Mouse (Mus musculus) midbrain, postnatal 0 days (tissue): ENCODE measurements around the gene Cpn1. TPM values are rescaled to one million over a fixed set of nuclear protein-coding genes. Genes with fewer than 3 reads are reported as not detected.

Experiments
- ATAC-seq: fragments of 200-750 bp; cut with Nextera tagmentation; 2 replicates; pipeline ENCODE4 v1.8.0; 2017; ENCODE audit warnings: moderate number of reproducible peaks, mild to moderate bottlenecking, moderate TSS enrichment, moderate library complexity; ENCODE audit not compliant: low FRiP score
- DNase-seq: peaks from one replicate; pipeline ENCODE4 v3.0.0-alpha.2; 2015; ENCODE audit warnings: low spot score
- H3K27ac ChIP-seq: fragments of 300-500 bp; sonication (generic); 2 replicates; pipeline ENCODE4 v1.5.1; 2014; ENCODE audit warnings: low read depth, mild to moderate bottlenecking, low read length, mixed read lengths
- H3K27me3 ChIP-seq: fragments of 300-500 bp; sonication (generic); 2 replicates; pipeline ENCODE4 v1.6.1; 2014; ENCODE audit warnings: low read length, control low read depth, mixed read lengths; ENCODE audit not compliant: insufficient read depth
- H3K36me3 ChIP-seq: fragments of 300-500 bp; sonication (generic); 2 replicates; pipeline ENCODE4 v1.6.1; 2014; ENCODE audit warnings: low read length, control low read depth, mixed read lengths; ENCODE audit not compliant: insufficient read depth
- H3K4me1 ChIP-seq: fragments of 300-500 bp; sonication (generic); 2 replicates; pipeline ENCODE4 v1.6.1; 2014; ENCODE audit warnings: mild to moderate bottlenecking, control low read depth, antibody characterized with exemption, low read length, mixed read lengths; ENCODE audit not compliant: insufficient read depth
- H3K4me2 ChIP-seq: fragments of 300-500 bp; sonication (generic); 2 replicates; pipeline ENCODE4 v1.6.1; 2014; ENCODE audit warnings: low read depth, mild to moderate bottlenecking, low read length, mixed read lengths; ENCODE audit not compliant: poor library complexity, severe bottlenecking
- H3K4me3 ChIP-seq: fragments of 300-500 bp; sonication (generic); 2 replicates; pipeline ENCODE4 v1.5.1; 2014; ENCODE audit warnings: low read depth, mild to moderate bottlenecking, low read length, moderate library complexity
- H3K9ac ChIP-seq: fragments of 300-500 bp; sonication (generic); replicated peaks from 2 replicates; pipeline ENCODE4 v1.6.1; 2014; ENCODE audit warnings: mild to moderate bottlenecking, low read length, moderate library complexity, mixed read lengths; ENCODE audit not compliant: poor library complexity, severe bottlenecking
- H3K9me3 ChIP-seq: fragments of 300-500 bp; sonication (generic); 2 replicates; pipeline ENCODE4 v1.6.1; 2016; ENCODE audit warnings: low read length, control low read depth
- CTCF ChIP-seq: IDR thresholded peaks from 2 replicates; pipeline ENCODE4 v1.5.1; 2016; ENCODE audit warnings: antibody characterized with exemption, mild to moderate bottlenecking
- WGBS: fragments of 180-500 bp; shearing (Covaris S2); extraction: QIAGEN DNeasy Blood & Tissue Kit; methylation state at CpG from one replicate; pipeline ENCODE4 v1.1.7; 2014; 5-methylcytosine and 5-hydroxymethylcytosine counted together
- polyA plus RNA-seq: library from polyadenylated mRNA; unstranded; fragments of >200 nt; fragmentation: Nextera tagmentation; extraction: Ambion mirVana; gene quantifications from 2 replicates; pipeline ENCODE4 v1.2.1, GENCODE M21; 2015
- total RNA-seq: library from RNA; depleted of rRNA; stranded (reverse); fragments of >200 nt; gene quantifications from 2 replicates; pipeline ENCODE4 v1.2.3, GENCODE M21; 2014

The Cpn1 gene
- total and polyA plus RNA-seq, 2 experiments from 2014 or later = 0.27 to 0.48 TPM

GRCm38 (mm10) chr19:43998802-43999527 is 12.6 kb upstream of the Cpn1 start:
- Histone ChIP-seq H3K4me2 (no peak overlapping the region), H3K4me1 (no peaks in the 10 kb centered on the region), H3K4me3 (no peak overlapping the region), H3K9ac (no peak overlapping the region), H3K27ac (no peak overlapping the region), H3K27me3 (no peaks in the 10 kb centered on the region), H3K36me3 (no peaks in the 10 kb centered on the region), H3K9me3 (no peaks in the 10 kb centered on the region)
- TF ChIP-seq CTCF = no peak
- DNase-seq = no peak
- no peak for ATAC-seq
- WGBS = 89% methylated on average over 11 of the region's 11 CpGs

- H3K27me3 ChIP-seq = no peaks in the 10 kb centered on the region
- H3K9me3 ChIP-seq = no peaks in the 10 kb centered on the region
- no peak for TF ChIP-seq CTCF
- no peaks in the 10 kb centered on the region for H3K4me1 ChIP-seq
- no peak overlapping the region for H3K4me3 ChIP-seq
- H3K4me2 ChIP-seq = no peak overlapping the region
- H3K9ac ChIP-seq = no peak overlapping the region
- no peak overlapping the region for H3K27ac ChIP-seq
- WGBS = 82% methylated on average over 10 of the region's 10 CpGs
- DNase-seq (no peak), ATAC-seq (no peak)
- no peaks in the 10 kb centered on the region for H3K36me3 ChIP-seq
Measured at GRCm38 (mm10) chr19:43998101-43998500, 11.7 kb upstream of the Cpn1 start.

- no peak for TF ChIP-seq CTCF
- H3K27ac ChIP-seq = no peak overlapping the region
- H3K9ac ChIP-seq = no peak overlapping the region
- H3K27me3 ChIP-seq = no peaks in the 10 kb centered on the region
- H3K4me3 ChIP-seq = no peak overlapping the region
- no peaks in the 10 kb centered on the region for H3K4me1 ChIP-seq
- H3K9me3 ChIP-seq = no peaks in the 10 kb centered on the region
- no peak overlapping the region for H3K4me2 ChIP-seq
- ATAC-seq (no peak), DNase-seq (no peak)
- no peaks in the 10 kb centered on the region for H3K36me3 ChIP-seq
- 85% methylated on average over 7 of the region's 7 CpGs for WGBS
Measured at GRCm38 (mm10) chr19:43995427-43995826, 9.1 kb upstream of the Cpn1 start.

- no peaks in the 10 kb centered on the region for H3K4me1 ChIP-seq
- no peak overlapping the region for H3K9ac ChIP-seq
- H3K27me3 ChIP-seq = no peaks in the 10 kb centered on the region
- DNase-seq = no peak
- H3K4me2 ChIP-seq = no peak overlapping the region
- ATAC-seq = no peak
- no peaks in the 10 kb centered on the region for H3K9me3 ChIP-seq
- H3K27ac ChIP-seq = no peak overlapping the region
- WGBS = 67% methylated on average over 4 of the region's 4 CpGs
- H3K4me3 ChIP-seq = no peak overlapping the region
- H3K36me3 ChIP-seq = no peaks in the 10 kb centered on the region
- no peak for TF ChIP-seq CTCF
Measured at GRCm38 (mm10) chr19:43992464-43992863, 6.1 kb upstream of the Cpn1 start.

GRCm38 (mm10) chr19:43990362-43990761 is 4.0 kb upstream of the Cpn1 start:
- no peak overlapping the region for H3K4me2 ChIP-seq
- TF ChIP-seq CTCF = no peak
- no peaks in the 10 kb centered on the region for H3K36me3 ChIP-seq
- DNase-seq (no peak), ATAC-seq (no peak)
- H3K9me3 ChIP-seq = no peaks in the 10 kb centered on the region
- peaks cover 6% of the 10 kb centered on the region for H3K4me1 ChIP-seq
- WGBS = 84% methylated on average over 8 of the region's 8 CpGs
- no peak overlapping the region for H3K4me3 ChIP-seq
- no peak overlapping the region for H3K9ac ChIP-seq
- H3K27ac ChIP-seq = no peak overlapping the region
- 0 out of 2 replicates have a peak, but pooled peaks cover 6% of the 10 kb centered on the region for H3K27me3 ChIP-seq

GRCm38 (mm10) chr19:43981992-43982391 is 4.4 kb downstream of the Cpn1 start:
- peaks cover 6% of the 10 kb centered on the region for H3K4me1 ChIP-seq
- no peak for TF ChIP-seq CTCF
- H3K9ac ChIP-seq = no peak overlapping the region
- H3K36me3 ChIP-seq = no peaks in the 10 kb centered on the region
- no peak for ATAC-seq
- 92% methylated on average over 5 of the region's 5 CpGs for WGBS
- H3K4me3 ChIP-seq = no peak overlapping the region
- H3K9me3 ChIP-seq = no peaks in the 10 kb centered on the region
- 0 out of 2 replicates have a peak, but pooled peaks cover 6% of the 10 kb centered on the region for H3K27me3 ChIP-seq
- H3K4me2 ChIP-seq = no peak overlapping the region
- no peak for DNase-seq
- no peak overlapping the region for H3K27ac ChIP-seq
